Mouse (Mus musculus) lung, adult 2 months (tissue): ENCODE measurements around the gene Csrnp1.

ENCODE experiments used
- CTCF ChIP-seq: fragments of 200-500 bp; IDR thresholded peaks from 2 replicates; pipeline ENCODE4 v1.5.1; 2011; ENCODE audit warnings: mild to moderate bottlenecking, low read length, control low read depth; ENCODE audit not compliant: insufficient read depth
- POLR2A ChIP-seq: fragments of 200-500 bp; IDR thresholded peaks from 2 replicates; pipeline ENCODE4 v1.6.1; 2011; ENCODE audit warnings: low read depth, mild to moderate bottlenecking, control low read depth, low read length, borderline replicate concordance; ENCODE audit errors: extremely low read depth

GRCm38 (mm10) chr9:119974609-119975008, 9.8 kb downstream of the Csrnp1 start:
- TF ChIP-seq CTCF (0 out of 2 replicates have a peak, but pooled peaks have one; percentile 8), POLR2A (no peak)
